ENCODE assay signal across 8 mouse cellular contexts in the genomic region with DNA sequence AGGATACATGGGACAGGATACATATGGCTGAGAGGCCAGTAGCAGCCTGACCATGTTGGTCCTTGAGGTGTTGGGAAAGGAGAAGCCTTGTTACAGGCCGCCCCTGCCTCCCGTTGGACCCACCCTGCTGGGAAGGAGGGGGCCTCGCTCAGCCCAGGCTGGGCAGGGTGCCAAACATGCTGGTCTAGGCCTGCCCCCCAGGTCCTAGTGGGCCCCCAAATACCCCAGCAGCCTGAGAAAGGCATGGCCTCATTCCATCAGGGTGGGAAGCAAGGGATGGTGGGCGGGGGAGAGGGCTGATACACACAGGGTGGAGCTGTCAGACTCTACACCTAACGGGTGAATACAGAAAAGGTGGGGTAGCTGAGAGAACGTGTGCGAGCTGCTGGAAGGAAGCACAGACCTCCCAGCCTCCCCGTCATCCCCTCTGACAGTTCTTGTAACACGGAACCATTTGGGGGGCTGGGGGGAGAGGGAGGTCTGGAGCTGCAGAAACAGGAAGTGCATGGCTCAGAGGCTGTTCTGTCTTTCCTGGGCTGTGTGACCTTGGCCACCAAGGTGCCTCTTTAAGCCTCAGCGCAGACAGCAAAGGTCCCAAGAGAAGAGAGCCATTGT. TPM values are rescaled to one million over a fixed set of nuclear protein-coding genes. Genes with fewer than 3 reads are reported as not detected.
A peak's percentile ranks its signal among the peaks of the same experiment; 100 is the strongest.
DNase-seq lines count a peak whose midpoint lies in the region; ATAC-seq and TF ChIP-seq lines count a peak whose summit lies in the region.

No protein-coding gene starts in this region.

- WGBS in embryonic facial prominence, embryonic 13.5 days = 30% methylated on average over 10 of the region's 10 CpGs
- 43% methylated on average over 10 of the region's 10 CpGs for WGBS in hindbrain, embryonic 13.5 days
- 32% methylated on average over 10 of the region's 10 CpGs for WGBS in liver, embryonic 14.5 days (ENCODE audit: insufficient replicate concordance)
- 12% methylated on average over 10 of the region's 10 CpGs for WGBS in stomach, embryonic 16.5 days

- H3K9ac ChIP-seq in embryonic facial prominence, embryonic 13.5 days = peak overlapping the region; percentile 63
- peak overlapping the region; percentile 60 for H3K9ac ChIP-seq in hindbrain, embryonic 13.5 days
- peak overlapping the region; percentile 25; the same call in 1 of the 2 replicates for H3K9ac ChIP-seq in liver, embryonic 14.5 days (replicated peaks)
- peak overlapping the region; percentile 34 for H3K9ac ChIP-seq in stomach, embryonic 16.5 days (ENCODE audit: low read length)

- peaks cover 93% of the 10 kb centered on the region for H3K4me1 ChIP-seq in erythroblast, embryonic 14.5 days (ENCODE audit: control insufficient read depth)
- H3K4me1 ChIP-seq in embryonic facial prominence, embryonic 13.5 days = peaks cover 65% of the 10 kb centered on the region
- peaks cover 71% of the 10 kb centered on the region for H3K4me1 ChIP-seq in hindbrain, embryonic 13.5 days (replicated peaks)
- H3K4me1 ChIP-seq in liver, embryonic 14.5 days (replicated peaks; ENCODE audit: control insufficient read depth in 2 of 2, insufficient read depth in 2 of 2, low read length in 1 of 2) = peaks cover 33 to 44% of the 10 kb centered on the region in 2 experiments
- H3K4me1 ChIP-seq in stomach, embryonic 16.5 days (ENCODE audit: control insufficient read depth, insufficient read depth, low read length) = peaks cover 52% of the 10 kb centered on the region

- peak overlapping the region; percentile 94 for H3K4me2 ChIP-seq in embryonic facial prominence, embryonic 13.5 days
- peak overlapping the region; percentile 92 for H3K4me2 ChIP-seq in hindbrain, embryonic 13.5 days
- H3K4me2 ChIP-seq in liver, embryonic 14.5 days (ENCODE audit: low read depth) = no peak overlapping the region
- peak overlapping the region; percentile 89 for H3K4me2 ChIP-seq in stomach, embryonic 16.5 days (ENCODE audit: low read depth, low read length)

- peaks cover under 1% of the 10 kb centered on the region for H3K9me3 ChIP-seq in erythroblast, embryonic 14.5 days (ENCODE audit: control insufficient read depth, low read length)
- no peaks in the 10 kb centered on the region for H3K9me3 ChIP-seq in embryonic facial prominence, embryonic 13.5 days
- no peaks in the 10 kb centered on the region for H3K9me3 ChIP-seq in hindbrain, embryonic 13.5 days
- H3K9me3 ChIP-seq in liver, embryonic 14.5 days (ENCODE audit: control insufficient read depth, low read length) = no peaks in the 10 kb centered on the region
- no peaks in the 10 kb centered on the region for H3K9me3 ChIP-seq in stomach, embryonic 16.5 days (replicated peaks; ENCODE audit: control insufficient read depth, low read length)

- peak overlapping the region; percentile 80 for H3K27ac ChIP-seq in embryonic facial prominence, embryonic 13.5 days
- H3K27ac ChIP-seq in hindbrain, embryonic 13.5 days = peak overlapping the region; percentile 83
- no peak overlapping the region for H3K27ac ChIP-seq in liver, embryonic 14.5 days
- H3K27ac ChIP-seq in stomach, embryonic 16.5 days (ENCODE audit: low read length) = peak overlapping the region; percentile 71

- peak overlapping the region; percentile 29 for H3K4me3 ChIP-seq in erythroblast, embryonic 14.5 days (replicated peaks)
- peak overlapping the region; percentile 15 for H3K4me3 ChIP-seq in embryonic facial prominence, embryonic 13.5 days
- H3K4me3 ChIP-seq in hindbrain, embryonic 13.5 days = 0 out of 2 replicates have a peak overlapping the region, but pooled peaks have one; percentile 1
- H3K4me3 ChIP-seq in liver, embryonic 14.5 days (ENCODE audit: insufficient read depth in 1 of 2, low read depth in 2 of 2, low read length in 2 of 2) = no peak overlapping the region
- 0 out of 2 replicates have a peak overlapping the region, but pooled peaks have one; percentile 5 for H3K4me3 ChIP-seq in stomach, embryonic 16.5 days (replicated peaks; ENCODE audit: low read length)

- peaks cover 88% of the 10 kb centered on the region for H3K36me3 ChIP-seq in erythroblast, embryonic 14.5 days (ENCODE audit: control insufficient read depth)
- peaks cover 64% of the 10 kb centered on the region for H3K36me3 ChIP-seq in embryonic facial prominence, embryonic 13.5 days
- peaks cover 33% of the 10 kb centered on the region for H3K36me3 ChIP-seq in hindbrain, embryonic 13.5 days
- H3K36me3 ChIP-seq in liver, embryonic 14.5 days (replicated peaks; ENCODE audit: control insufficient read depth, insufficient read depth, low read depth) = peaks cover 2% of the 10 kb centered on the region
- peaks cover 4% of the 10 kb centered on the region; the same call in 1 of the 2 replicates for H3K36me3 ChIP-seq in stomach, embryonic 16.5 days (ENCODE audit: control insufficient read depth, insufficient read depth, low read length)

- TF ChIP-seq CTCF in liver, embryonic 14.5 days (IDR thresholded peaks at IDR 0.05; ENCODE audit: low read depth) = peak; percentile 7; the same call in 1 of the 2 replicates

- TF ChIP-seq EP300 in liver, embryonic 14.5 days (IDR thresholded peaks at IDR 0.05; ENCODE audit: low read depth) = no peak

- no peak for DNase-seq in liver, embryonic 14.5 days (ENCODE audit: low read depth in 3 of 3, low spot score in 3 of 3)
- no peak for DNase-seq in layer of hippocampus, adult 11-12 months (ENCODE audit: low spot score)
- no peak for DNase-seq in left cerebral cortex, postnatal 25 days (ENCODE audit: low spot score in 2 of 2)

- no peak for ATAC-seq in erythroblast, adult 5-6 weeks (replicated peaks; ENCODE audit: low FRiP score, poor library complexity, severe bottlenecking)
- peak; percentile 29; the same call in 1 of the 2 replicates for ATAC-seq in embryonic facial prominence, embryonic 13.5 days (ENCODE audit: insufficient number of reproducible peaks, insufficient read depth, low FRiP score, low TSS enrichment, low read depth)
- no peak for ATAC-seq in hindbrain, embryonic 13.5 days (ENCODE audit: low FRiP score)
- no peak for ATAC-seq in liver, embryonic 14.5 days (ENCODE audit: insufficient read depth)
- ATAC-seq in stomach, embryonic 16.5 days (ENCODE audit: insufficient read depth, low FRiP score) = peak; percentile 8; the same call in 1 of the 2 replicates

- H3K27me3 ChIP-seq in erythroblast, embryonic 14.5 days (ENCODE audit: control insufficient read depth) = peaks cover 3% of the 10 kb centered on the region
- H3K27me3 ChIP-seq in embryonic facial prominence, embryonic 13.5 days = no peaks in the 10 kb centered on the region
- no peaks in the 10 kb centered on the region for H3K27me3 ChIP-seq in hindbrain, embryonic 13.5 days
- H3K27me3 ChIP-seq in liver, embryonic 14.5 days (ENCODE audit: control insufficient read depth, insufficient read depth, low read length) = no peaks in the 10 kb centered on the region
- H3K27me3 ChIP-seq in stomach, embryonic 16.5 days (ENCODE audit: control insufficient read depth, insufficient read depth, low read length) = no peaks in the 10 kb centered on the region

- intact Hi-C loops in left cerebral cortex, postnatal 25 days (cut with DNase I) = no loop called here

RNA-seq across cellular contexts. Expression of a gene that starts 4.6 kb away (rescaled TPM):
- 10.9 and 12.1 TPM in 2 replicates for polyA plus RNA-seq in erythroblast, embryonic 14.5 days (2012)
- 4.0 and 4.8 TPM in 2 replicates for total RNA-seq in erythroblast, adult 5-6 weeks (2015; ENCODE audit: low replicate concordance)
- 2.0 and 3.1 TPM in 2 replicates for total RNA-seq in erythroblast, adult 5-6 weeks (2017; ENCODE audit: low replicate concordance)
- polyA plus RNA-seq in embryonic facial prominence, embryonic 13.5 days (2015; fragmentation: Nextera tagmentation; extraction: Ambion mirVana) = 16.1 and 17.3 TPM in 2 replicates
- 11.6 and 11.8 TPM in 2 replicates for polyA plus RNA-seq in hindbrain, embryonic 13.5 days (2015; fragmentation: Nextera tagmentation; extraction: Ambion mirVana)
- polyA plus RNA-seq in liver, embryonic 14.5 days (2012; rRNA removed) = 7.1 and 7.8 TPM in 2 replicates
- 4.9 and 6.1 TPM in 2 replicates for polyA plus RNA-seq in liver, embryonic 14.5 days (2014; fragmentation: Nextera tagmentation; extraction: Ambion mirVana)
- polyA plus RNA-seq in stomach, embryonic 16.5 days (2015; fragmentation: Nextera tagmentation; extraction: Ambion mirVana) = 14.9 and 16.8 TPM in 2 replicates
- 10 to 100 TPM; 18.8 to 20.7 TPM for total RNA-seq in left cerebral cortex, postnatal 25 days (2021)

RNA-seq across cellular contexts. Expression of a gene that starts 5.7 kb away (rescaled TPM):
- polyA plus RNA-seq in erythroblast, embryonic 14.5 days (2012) = 3.4 and 4.5 TPM in 2 replicates
- total RNA-seq in erythroblast, adult 5-6 weeks (2015; ENCODE audit: low replicate concordance) = 1.7 and 5.6 TPM in 2 replicates
- 1.4 and 2.2 TPM in 2 replicates for total RNA-seq in erythroblast, adult 5-6 weeks (2017; ENCODE audit: low replicate concordance)
- polyA plus RNA-seq in embryonic facial prominence, embryonic 13.5 days (2015; fragmentation: Nextera tagmentation; extraction: Ambion mirVana) = 31.3 and 34.6 TPM in 2 replicates
- 24.5 and 25.4 TPM in 2 replicates for polyA plus RNA-seq in hindbrain, embryonic 13.5 days (2015; fragmentation: Nextera tagmentation; extraction: Ambion mirVana)
- polyA plus RNA-seq in liver, embryonic 14.5 days (2012; rRNA removed) = 12.4 and 12.9 TPM in 2 replicates
- 9.7 and 12.4 TPM in 2 replicates for polyA plus RNA-seq in liver, embryonic 14.5 days (2014; fragmentation: Nextera tagmentation; extraction: Ambion mirVana)
- 26.4 and 28.1 TPM in 2 replicates for polyA plus RNA-seq in stomach, embryonic 16.5 days (2015; fragmentation: Nextera tagmentation; extraction: Ambion mirVana)
- total RNA-seq in left cerebral cortex, postnatal 25 days (2021) = 10 to 100 TPM; 12.5 to 12.7 TPM

RNA-seq across cellular contexts. Expression of a gene that starts 15.0 kb away (rescaled TPM):
- 2.1 and 2.3 TPM in 2 replicates for polyA plus RNA-seq in erythroblast, embryonic 14.5 days (2012)
- total RNA-seq in erythroblast, adult 5-6 weeks (2015; ENCODE audit: low replicate concordance) = 3.3 and 5.4 TPM in 2 replicates
- 0.34 TPM in 1 of 2 replicates, not detected in the other for total RNA-seq in erythroblast, adult 5-6 weeks (2017; ENCODE audit: low replicate concordance)
- 8.1 and 9.5 TPM in 2 replicates for polyA plus RNA-seq in embryonic facial prominence, embryonic 13.5 days (2015; fragmentation: Nextera tagmentation; extraction: Ambion mirVana)
- 1.00 and 2.2 TPM in 2 replicates for polyA plus RNA-seq in hindbrain, embryonic 13.5 days (2015; fragmentation: Nextera tagmentation; extraction: Ambion mirVana)
- 9.4 and 10.5 TPM in 2 replicates for polyA plus RNA-seq in liver, embryonic 14.5 days (2012; rRNA removed)
- 7.5 and 9.3 TPM in 2 replicates for polyA plus RNA-seq in liver, embryonic 14.5 days (2014; fragmentation: Nextera tagmentation; extraction: Ambion mirVana)
- 65.6 and 75.3 TPM in 2 replicates for polyA plus RNA-seq in stomach, embryonic 16.5 days (2015; fragmentation: Nextera tagmentation; extraction: Ambion mirVana)
- total RNA-seq in left cerebral cortex, postnatal 25 days (2021) = 1 to 10 TPM; 3.7 to 4.0 TPM

RNA-seq across cellular contexts. Expression of a gene that starts 43.6 kb away (rescaled TPM):
- 6.1 and 6.3 TPM in 2 replicates for polyA plus RNA-seq in erythroblast, embryonic 14.5 days (2012)
- 5.6 and 8.5 TPM in 2 replicates for total RNA-seq in erythroblast, adult 5-6 weeks (2015; ENCODE audit: low replicate concordance)
- total RNA-seq in erythroblast, adult 5-6 weeks (2017; ENCODE audit: low replicate concordance) = 8.7 and 13.5 TPM in 2 replicates
- 24.8 and 24.9 TPM in 2 replicates for polyA plus RNA-seq in embryonic facial prominence, embryonic 13.5 days (2015; fragmentation: Nextera tagmentation; extraction: Ambion mirVana)
- polyA plus RNA-seq in hindbrain, embryonic 13.5 days (2015; fragmentation: Nextera tagmentation; extraction: Ambion mirVana) = 30.9 TPM in 2 replicates
- polyA plus RNA-seq in liver, embryonic 14.5 days (2012; rRNA removed) = 11.0 and 13.8 TPM in 2 replicates
- 3.7 and 6.1 TPM in 2 replicates for polyA plus RNA-seq in liver, embryonic 14.5 days (2014; fragmentation: Nextera tagmentation; extraction: Ambion mirVana)
- 21.4 and 23.1 TPM in 2 replicates for polyA plus RNA-seq in stomach, embryonic 16.5 days (2015; fragmentation: Nextera tagmentation; extraction: Ambion mirVana)
- total RNA-seq in left cerebral cortex, postnatal 25 days (2021) = 10 to 100 TPM; 54.9 to 59.1 TPM

RNA-seq across cellular contexts. Expression of a gene that starts 49.4 kb away (rescaled TPM):
- not detected in 2 replicates for polyA plus RNA-seq in erythroblast, embryonic 14.5 days (2012)
- not detected in 2 replicates for total RNA-seq in erythroblast, adult 5-6 weeks (2015; ENCODE audit: low replicate concordance)
- total RNA-seq in erythroblast, adult 5-6 weeks (2017; ENCODE audit: low replicate concordance) = not detected in 2 replicates
- polyA plus RNA-seq in embryonic facial prominence, embryonic 13.5 days (2015; fragmentation: Nextera tagmentation; extraction: Ambion mirVana) = 0.67 and 1.0 TPM in 2 replicates
- not detected in 2 replicates for polyA plus RNA-seq in hindbrain, embryonic 13.5 days (2015; fragmentation: Nextera tagmentation; extraction: Ambion mirVana)
- polyA plus RNA-seq in liver, embryonic 14.5 days (2012; rRNA removed) = 0.36 and 0.42 TPM in 2 replicates
- polyA plus RNA-seq in liver, embryonic 14.5 days (2014; fragmentation: Nextera tagmentation; extraction: Ambion mirVana) = 0.09 and 0.29 TPM in 2 replicates
- polyA plus RNA-seq in stomach, embryonic 16.5 days (2015; fragmentation: Nextera tagmentation; extraction: Ambion mirVana) = 20.8 and 21.1 TPM in 2 replicates
- under 1 TPM; 0.11 to 0.23 TPM for total RNA-seq in left cerebral cortex, postnatal 25 days (2021)

Comparison
In these comparisons a context has a peak if more than half of its experiments do, and no peak if none do; other contexts are left out.
1. H3K4me3 ChIP-seq: peak in erythroblast, embryonic 14.5 days (single experiment), embryonic facial prominence, embryonic 13.5 days (single experiment), hindbrain, embryonic 13.5 days (single experiment) and stomach, embryonic 16.5 days (single experiment); none in liver, embryonic 14.5 days (0 of 2).
2. ATAC-seq: peak in embryonic facial prominence, embryonic 13.5 days (single experiment) and stomach, embryonic 16.5 days (single experiment); none in erythroblast, adult 5-6 weeks (single experiment), hindbrain, embryonic 13.5 days (single experiment) and liver, embryonic 14.5 days (single experiment).
3. Peak in every context shown above with its lines, with median percentiles within 50 percentile points of each other: H3K9ac ChIP-seq.